Mouse (Mus musculus): ENCODE data around the gene Gm11096. TPM values are rescaled to one million over a fixed set of nuclear protein-coding genes. Genes with fewer than 3 reads are reported as not detected.

Gene Gm11096
- not detected for total RNA-seq (2021)
- long read RNA-seq, experiment 1, result 0 reads
- long read RNA-seq, experiment 2, result 0 reads

- no peak for DNase-seq
Observed at GRCm38 (mm10) chr17:81441463-81441862, at the start of gene Gm11096. Gm11096 (plus strand) TSS chr17:81441763.

- DNase-seq, result no peak
Observed at GRCm38 (mm10) chr17:81393040-81393439, 48.5 kb upstream of the Gm11096 start.

GRCm38 (mm10) chr17:81394124-81394523 lies 47.4 kb upstream of the Gm11096 start:
- DNase-seq, result no peak

GRCm38 (mm10) chr17:81397434-81397833 lies 44.1 kb upstream of the Gm11096 start:
- DNase-seq, result no peak

- no peak for DNase-seq
Observed at GRCm38 (mm10) chr17:81400377-81400776, 41.2 kb upstream of the Gm11096 start.

GRCm38 (mm10) chr17:81402636-81403035 lies 38.9 kb upstream of the Gm11096 start:
- peak; percentile 62 for DNase-seq

- DNase-seq, result no peak
Observed at GRCm38 (mm10) chr17:81403121-81403520, 38.4 kb upstream of the Gm11096 start.

- no peak for DNase-seq
Observed at GRCm38 (mm10) chr17:81404225-81404624, 37.3 kb upstream of the Gm11096 start.

GRCm38 (mm10) chr17:81412736-81413135 lies 28.8 kb upstream of the Gm11096 start:
- DNase-seq, result no peak

GRCm38 (mm10) chr17:81416361-81417114 lies 25.0 kb upstream of the Gm11096 start:
- no peak for DNase-seq

GRCm38 (mm10) chr17:81419802-81420459 lies 21.6 kb upstream of the Gm11096 start:
- no peak for DNase-seq

- no peak for DNase-seq
Observed at GRCm38 (mm10) chr17:81424256-81424912, 17.2 kb upstream of the Gm11096 start.

GRCm38 (mm10) chr17:81427245-81427644 lies 14.3 kb upstream of the Gm11096 start:
- no peak for DNase-seq

GRCm38 (mm10) chr17:81432733-81433132 lies 8.8 kb upstream of the Gm11096 start:
- DNase-seq, result no peak

GRCm38 (mm10) chr17:81433148-81433547 lies 8.4 kb upstream of the Gm11096 start:
- DNase-seq, result no peak

GRCm38 (mm10) chr17:81455269-81455668 lies 13.7 kb downstream of the Gm11096 start:
- DNase-seq, result no peak

- no peak for DNase-seq
Observed at GRCm38 (mm10) chr17:81455977-81456376, 14.4 kb downstream of the Gm11096 start.

GRCm38 (mm10) chr17:81459379-81459778 lies 17.8 kb downstream of the Gm11096 start:
- no peak for DNase-seq

GRCm38 (mm10) chr17:81468941-81469340 lies 27.4 kb downstream of the Gm11096 start:
- DNase-seq, result no peak

- DNase-seq, result no peak
Observed at GRCm38 (mm10) chr17:81473363-81473762, 31.8 kb downstream of the Gm11096 start.

GRCm38 (mm10) chr17:81477420-81477819 lies 35.9 kb downstream of the Gm11096 start:
- no peak for DNase-seq

GRCm38 (mm10) chr17:81479807-81480206 lies 38.2 kb downstream of the Gm11096 start:
- DNase-seq, result no peak

Measured in gastrocnemius, postnatal 25 days (tissue).